Mouse (Mus musculus) heart, embryonic 14.5 days (tissue): ENCODE data around the gene B020004J07Rik. TPM values are rescaled to one million over a fixed set of nuclear protein-coding genes. Genes with fewer than 3 reads are reported as not detected.

Experiments
- polyA plus RNA-seq: library from polyadenylated mRNA; unstranded; fragments of >200 nt; fragmentation: Nextera tagmentation; extraction: Ambion mirVana; gene quantifications from 2 replicates; pipeline ENCODE4 v1.2.1, GENCODE M21; 2014

The B020004J07Rik gene
- polyA plus RNA-seq, 1 experiment from 2014 or later, result not detected

Other genes with a start within 250 kb of the B020004J07Rik start
- 84.4 and 85.3 TPM in 2 replicates for gene Leprot, start 196.3 kb downstream of the B020004J07Rik start, polyA plus RNA-seq
- 1.3 TPM in 2 replicates for gene Lepr, start 126.6 kb downstream of the B020004J07Rik start, polyA plus RNA-seq
- gene C130073F10Rik, start 49.8 kb upstream of the B020004J07Rik start, polyA plus RNA-seq, result not detected in 2 replicates
- not detected in 2 replicates for gene Gm12800, start 65.1 kb upstream of the B020004J07Rik start, polyA plus RNA-seq
- not detected in 2 replicates for gene Gm12794, start 96.4 kb upstream of the B020004J07Rik start, polyA plus RNA-seq
- not detected in 2 replicates for gene Gm12790, start 137.0 kb upstream of the B020004J07Rik start, polyA plus RNA-seq
- not detected in 2 replicates for gene Gm12789, start 142.6 kb upstream of the B020004J07Rik start, polyA plus RNA-seq
- gene Pde4b, start 243.5 kb upstream of the B020004J07Rik start, polyA plus RNA-seq, result 29.2 and 30.5 TPM in 2 replicates